Mouse (Mus musculus): Measurements from ENCODE around the gene Serbp1. TPM values are rescaled to one million over a fixed set of nuclear protein-coding genes. Genes with fewer than 3 reads are reported as not detected.
A peak's percentile ranks its signal among the peaks of the same experiment; 100 is the strongest.

The Serbp1 gene
- total RNA-seq, 2 experiments from 2014 or later = 227 to 243 TPM

- no peak for DNase-seq (ENCODE audit: low spot score in 2 of 2)
Measured at GRCm38 (mm10) chr6:67229922-67230518, 8.0 kb upstream of the Serbp1 start.

GRCm38 (mm10) chr6:67230950-67231349, 7.0 kb upstream of the Serbp1 start:
- peak in 1 of 2 experiments; percentile 2 for DNase-seq (ENCODE audit: low spot score in 2 of 2)

- DNase-seq (ENCODE audit: low spot score in 2 of 2) = no peak
Measured at GRCm38 (mm10) chr6:67235649-67236048, 2.3 kb upstream of the Serbp1 start.

- no peak for DNase-seq (ENCODE audit: low spot score in 2 of 2)
Measured at GRCm38 (mm10) chr6:67236491-67237234, 1.3 kb upstream of the Serbp1 start.

- no peak for DNase-seq (ENCODE audit: low spot score in 2 of 2)
Measured at GRCm38 (mm10) chr6:67241263-67241662, 3.3 kb downstream of the Serbp1 start.

- DNase-seq (ENCODE audit: low spot score in 2 of 2) = no peak
Measured at GRCm38 (mm10) chr6:67243765-67244420, 5.9 kb downstream of the Serbp1 start.

GRCm38 (mm10) chr6:67244451-67244850, 6.5 kb downstream of the Serbp1 start:
- no peak for DNase-seq (ENCODE audit: low spot score in 2 of 2)

- DNase-seq (ENCODE audit: low spot score in 2 of 2) = no peak
Measured at GRCm38 (mm10) chr6:67251095-67251494, 13.1 kb downstream of the Serbp1 start.

GRCm38 (mm10) chr6:67264935-67265334, 27.0 kb downstream of the Serbp1 start:
- DNase-seq (ENCODE audit: low spot score in 2 of 2) = no peak

GRCm38 (mm10) chr6:67266159-67266657, 28.2 kb downstream of the Serbp1 start:
- DNase-seq (ENCODE audit: low spot score in 2 of 2) = no peak

- peak; percentile 93 to 97 for DNase-seq (ENCODE audit: low spot score in 2 of 2)
Measured at GRCm38 (mm10) chr6:67266664-67267407, 28.9 kb downstream of the Serbp1 start.

- DNase-seq (ENCODE audit: low spot score in 2 of 2) = peak; percentile 6 to 24
Measured at GRCm38 (mm10) chr6:67267408-67268244, 29.6 kb downstream of the Serbp1 start.

- DNase-seq (ENCODE audit: low spot score in 2 of 2) = no peak
Measured at GRCm38 (mm10) chr6:67268245-67268612, 30.3 kb downstream of the Serbp1 start.

GRCm38 (mm10) chr6:67268983-67269382, 31.0 kb downstream of the Serbp1 start:
- no peak for DNase-seq (ENCODE audit: low spot score in 2 of 2)

- DNase-seq (ENCODE audit: low spot score in 2 of 2) = no peak
Measured at GRCm38 (mm10) chr6:67269459-67269858, 31.5 kb downstream of the Serbp1 start.

- no peak for DNase-seq (ENCODE audit: low spot score in 2 of 2)
Measured at GRCm38 (mm10) chr6:67277944-67278343, 40.0 kb downstream of the Serbp1 start.

- no peak for DNase-seq (ENCODE audit: low spot score in 2 of 2)
Measured at GRCm38 (mm10) chr6:67281614-67282197, 43.7 kb downstream of the Serbp1 start.

- no peak for DNase-seq (ENCODE audit: low spot score in 2 of 2)
Measured at GRCm38 (mm10) chr6:67282897-67283296, 44.9 kb downstream of the Serbp1 start.

GRCm38 (mm10) chr6:67292042-67292623, 54.2 kb downstream of the Serbp1 start:
- DNase-seq (ENCODE audit: low spot score in 2 of 2) = no peak

GRCm38 (mm10) chr6:67296126-67296525, 58.1 kb downstream of the Serbp1 start:
- no peak for DNase-seq (ENCODE audit: low spot score in 2 of 2)
